Mouse (Mus musculus): Measurements from ENCODE around the gene Samt2. TPM values are rescaled to one million over a fixed set of nuclear protein-coding genes. Genes with fewer than 3 reads are reported as not detected.
"Not testable (repeated sequence)": the region's sequence is repeated elsewhere in the genome, so short reads cannot be mapped to it uniquely, and the experiment has no call there.

The Samt2 gene
- not detected in 2 replicates for polyA plus RNA-seq (2015; fragmentation: Nextera tagmentation; extraction: Ambion mirVana)

GRCm38 (mm10) chrX:154579260-154579659 lies at the start of gene Samt2:
Gene Samt2, minus strand, starts transcription at chrX:154579360.
- not testable (repeated sequence) for H3K9ac ChIP-seq; H3K36me3 ChIP-seq; H3K9me3 ChIP-seq; H3K4me2 ChIP-seq (replicated peaks); H3K27ac ChIP-seq; ATAC-seq; H3K4me3 ChIP-seq (replicated peaks); H3K4me1 ChIP-seq (replicated peaks); H3K27me3 ChIP-seq (replicated peaks)
- WGBS, result 78% methylated on average over 2 of the region's 2 CpGs

Other genes starting within 250 kb of the Samt2 start
- gene 4930524N10Rik, start 236.0 kb downstream of the Samt2 start, polyA plus RNA-seq (2015; fragmentation: Nextera tagmentation; extraction: Ambion mirVana), result not detected in 2 replicates
- not detected in 2 replicates for gene Samt4, start 97.4 kb downstream of the Samt2 start, polyA plus RNA-seq (2015; fragmentation: Nextera tagmentation; extraction: Ambion mirVana)

All from intestine, embryonic 15.5 days (tissue).